Mouse (Mus musculus): Measurements from ENCODE around the gene Atp6v1fnb.

The Atp6v1fnb gene

GRCm38 (mm10) chr6:29471137-29471536 lies at the start of gene Atp6v1fnb:
Gene Atp6v1fnb, plus strand, starts transcription at chr6:29471437.
- no peak for DNase-seq

- no peak for DNase-seq
These were observed 46.1 kb upstream of the Atp6v1fnb start for GRCm38 (mm10) chr6:29425118-29425517.

GRCm38 (mm10) chr6:29426331-29426730 lies 44.9 kb upstream of the Atp6v1fnb start:
- DNase-seq, result no peak

GRCm38 (mm10) chr6:29428171-29428570 lies 43.1 kb upstream of the Atp6v1fnb start:
- DNase-seq, result no peak

GRCm38 (mm10) chr6:29430681-29431420 lies 40.4 kb upstream of the Atp6v1fnb start:
- no peak for DNase-seq

- DNase-seq, result no peak
These were observed 39.8 kb upstream of the Atp6v1fnb start for GRCm38 (mm10) chr6:29431473-29431872.

- DNase-seq, result no peak
These were observed 39.1 kb upstream of the Atp6v1fnb start for GRCm38 (mm10) chr6:29432156-29432555.

GRCm38 (mm10) chr6:29432676-29433037 lies 38.6 kb upstream of the Atp6v1fnb start:
- no peak for DNase-seq

- peak; percentile 11 for DNase-seq
These were observed 38.0 kb upstream of the Atp6v1fnb start, which contains the start of gene Flnc for GRCm38 (mm10) chr6:29433038-29433803. Gene Flnc, plus strand, starts transcription at chr6:29433256.

- no peak for DNase-seq
These were observed 37.1 kb upstream of the Atp6v1fnb start for GRCm38 (mm10) chr6:29433804-29434795.

GRCm38 (mm10) chr6:29434911-29435691 lies 36.1 kb upstream of the Atp6v1fnb start:
- no peak for DNase-seq

GRCm38 (mm10) chr6:29435940-29436451 lies 35.2 kb upstream of the Atp6v1fnb start:
- no peak for DNase-seq

- peak; percentile 40 for DNase-seq
These were observed 34.7 kb upstream of the Atp6v1fnb start for GRCm38 (mm10) chr6:29436461-29436934.

GRCm38 (mm10) chr6:29439251-29439650 lies 32.0 kb upstream of the Atp6v1fnb start:
- DNase-seq, result no peak

GRCm38 (mm10) chr6:29439789-29440188 lies 31.4 kb upstream of the Atp6v1fnb start:
- DNase-seq, result no peak

- peak; percentile 38 for DNase-seq
These were observed 26.5 kb upstream of the Atp6v1fnb start for GRCm38 (mm10) chr6:29444773-29445172.

- DNase-seq, result peak; percentile 65
These were observed 25.9 kb upstream of the Atp6v1fnb start for GRCm38 (mm10) chr6:29445354-29445753.

- no peak for DNase-seq
These were observed 21.4 kb upstream of the Atp6v1fnb start for GRCm38 (mm10) chr6:29449858-29450257.

- no peak for DNase-seq
These were observed 20.6 kb upstream of the Atp6v1fnb start for GRCm38 (mm10) chr6:29450667-29451066.

- no peak for DNase-seq
These were observed 9.7 kb upstream of the Atp6v1fnb start for GRCm38 (mm10) chr6:29461502-29461901.

GRCm38 (mm10) chr6:29463388-29463787 lies 7.8 kb upstream of the Atp6v1fnb start:
- no peak for DNase-seq
